Mouse (Mus musculus) lung, embryonic 15.5 days (tissue): ENCODE measurements around the gene Fbln1. TPM values are rescaled to one million over a fixed set of nuclear protein-coding genes. Genes with fewer than 3 reads are reported as not detected.

Experiments
- ATAC-seq: fragments of 200-750 bp; cut with Nextera tagmentation; 2 replicates; pipeline ENCODE4 v1.8.0; 2017; ENCODE audit warnings: moderate number of reproducible peaks, borderline replicate concordance; ENCODE audit not compliant: low FRiP score, low TSS enrichment; ENCODE audit errors: extremely low read depth
- H3K27ac ChIP-seq: fragments of 300-500 bp; sonication (generic); 2 replicates; pipeline ENCODE4 v1.5.1; 2015; ENCODE audit warnings: moderate library complexity, mild to moderate bottlenecking, inconsistent platforms
- H3K27me3 ChIP-seq: fragments of 300-500 bp; sonication (generic); 2 replicates; pipeline ENCODE4 v1.6.1; 2015; ENCODE audit warnings: inconsistent platforms
- H3K36me3 ChIP-seq: fragments of 300-500 bp; sonication (generic); 2 replicates; pipeline ENCODE4 v1.6.1; 2015; ENCODE audit warnings: inconsistent platforms
- H3K4me1 ChIP-seq: fragments of 300-500 bp; sonication (generic); 2 replicates; pipeline ENCODE4 v1.6.1; 2015; ENCODE audit warnings: inconsistent platforms
- H3K4me2 ChIP-seq: fragments of 300-500 bp; sonication (generic); 2 replicates; pipeline ENCODE4 v1.6.1; 2015; ENCODE audit warnings: inconsistent platforms, mild to moderate bottlenecking, moderate library complexity
- H3K4me3 ChIP-seq: fragments of 300-500 bp; sonication (generic); 2 replicates; pipeline ENCODE4 v1.5.1; 2015; ENCODE audit warnings: mild to moderate bottlenecking, inconsistent platforms
- H3K9ac ChIP-seq: fragments of 300-500 bp; sonication (generic); 2 replicates; pipeline ENCODE4 v1.6.1; 2015; ENCODE audit warnings: inconsistent platforms
- H3K9me3 ChIP-seq: fragments of 300-500 bp; sonication (generic); 2 replicates; pipeline ENCODE4 v1.6.1; 2016; ENCODE audit warnings: inconsistent platforms
- WGBS: fragments of 180-500 bp; shearing (Covaris S2); methylation state at CpG from one replicate; pipeline ENCODE4 v1.1.7; 2015; 5-methylcytosine and 5-hydroxymethylcytosine counted together
- polyA plus RNA-seq: library from polyadenylated mRNA; unstranded; fragments of >200 nt; fragmentation: Nextera tagmentation; extraction: Ambion mirVana; gene quantifications from 2 replicates; pipeline ENCODE4 v1.2.1, GENCODE M21; 2015

The Fbln1 gene
- polyA plus RNA-seq, 1 experiment from 2014 or later = 248 TPM

DNA sequence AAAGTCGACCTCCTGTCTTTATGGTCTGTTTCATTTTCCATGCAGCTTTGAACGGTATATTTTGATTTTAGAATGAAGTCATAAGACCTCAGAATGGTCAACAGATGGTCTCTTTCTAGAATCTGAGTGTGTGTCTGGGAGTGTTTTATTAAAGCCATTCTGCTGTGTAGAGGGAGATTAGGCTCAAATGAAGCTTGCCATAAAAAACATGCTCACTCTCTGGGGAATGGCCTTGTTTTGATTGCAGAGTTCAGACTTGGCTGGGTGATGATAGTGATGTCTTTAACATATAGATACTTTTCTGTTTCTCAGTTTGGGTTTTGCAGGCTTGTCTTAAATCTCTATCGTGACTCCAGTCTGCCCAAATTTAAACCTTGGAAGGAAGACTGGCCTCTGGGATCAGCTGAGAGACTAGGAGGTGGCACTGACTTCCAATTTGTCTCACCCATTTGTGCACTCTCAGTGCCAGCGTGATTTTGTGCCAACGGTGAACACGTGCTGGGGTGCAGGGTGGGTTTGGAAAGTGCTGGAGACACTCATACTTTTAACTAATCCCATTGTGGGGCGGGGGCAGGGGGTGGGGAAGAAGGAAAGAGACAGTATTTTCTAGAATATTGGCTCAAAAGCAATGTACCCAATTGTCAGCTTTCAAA, 26.1 kb upstream of the Fbln1 start:
- no peaks in the 10 kb centered on the region for H3K9me3 ChIP-seq
- H3K9ac ChIP-seq = no peak overlapping the region
- H3K4me1 ChIP-seq = peaks cover 29% of the 10 kb centered on the region
- WGBS = 65% methylated on average over 7 of the region's 7 CpGs
- no peaks in the 10 kb centered on the region for H3K27me3 ChIP-seq
- no peak overlapping the region for H3K4me2 ChIP-seq
- H3K36me3 ChIP-seq = no peaks in the 10 kb centered on the region
- no peak for ATAC-seq
- peak overlapping the region; percentile 35 for H3K27ac ChIP-seq
- no peak overlapping the region for H3K4me3 ChIP-seq

GRCm38 (mm10) chr15:85180368-85180767, 25.4 kb upstream of the Fbln1 start:
- no peaks in the 10 kb centered on the region for H3K9me3 ChIP-seq
- H3K9ac ChIP-seq = no peak overlapping the region
- no peaks in the 10 kb centered on the region for H3K27me3 ChIP-seq
- no peak for ATAC-seq
- H3K4me2 ChIP-seq = no peak overlapping the region
- peaks cover 29% of the 10 kb centered on the region for H3K4me1 ChIP-seq
- H3K36me3 ChIP-seq = no peaks in the 10 kb centered on the region
- H3K4me3 ChIP-seq = no peak overlapping the region
- H3K27ac ChIP-seq = peak overlapping the region; percentile 35

- Histone ChIP-seq H3K9ac (no peak overlapping the region), H3K27me3 (no peaks in the 10 kb centered on the region), H3K9me3 (no peaks in the 10 kb centered on the region), H3K4me3 (no peak overlapping the region), H3K27ac (no peak overlapping the region), H3K4me2 (no peak overlapping the region), H3K4me1 (peaks cover 25% of the 10 kb centered on the region), H3K36me3 (no peaks in the 10 kb centered on the region)
- 84% methylated on average over 4 of the region's 4 CpGs for WGBS
- ATAC-seq = no peak
These were observed 23.7 kb upstream of the Fbln1 start for GRCm38 (mm10) chr15:85182063-85182462.

- no peak for ATAC-seq
- Histone ChIP-seq H3K27ac (no peak overlapping the region), H3K4me1 (no peaks in the 10 kb centered on the region), H3K36me3 (no peaks in the 10 kb centered on the region), H3K9ac (no peak overlapping the region), H3K4me2 (no peak overlapping the region), H3K27me3 (no peaks in the 10 kb centered on the region), H3K4me3 (no peak overlapping the region), H3K9me3 (no peaks in the 10 kb centered on the region)
- WGBS = 51% methylated on average over 7 of the region's 7 CpGs
These were observed 18.8 kb upstream of the Fbln1 start for GRCm38 (mm10) chr15:85186916-85187315.

DNA sequence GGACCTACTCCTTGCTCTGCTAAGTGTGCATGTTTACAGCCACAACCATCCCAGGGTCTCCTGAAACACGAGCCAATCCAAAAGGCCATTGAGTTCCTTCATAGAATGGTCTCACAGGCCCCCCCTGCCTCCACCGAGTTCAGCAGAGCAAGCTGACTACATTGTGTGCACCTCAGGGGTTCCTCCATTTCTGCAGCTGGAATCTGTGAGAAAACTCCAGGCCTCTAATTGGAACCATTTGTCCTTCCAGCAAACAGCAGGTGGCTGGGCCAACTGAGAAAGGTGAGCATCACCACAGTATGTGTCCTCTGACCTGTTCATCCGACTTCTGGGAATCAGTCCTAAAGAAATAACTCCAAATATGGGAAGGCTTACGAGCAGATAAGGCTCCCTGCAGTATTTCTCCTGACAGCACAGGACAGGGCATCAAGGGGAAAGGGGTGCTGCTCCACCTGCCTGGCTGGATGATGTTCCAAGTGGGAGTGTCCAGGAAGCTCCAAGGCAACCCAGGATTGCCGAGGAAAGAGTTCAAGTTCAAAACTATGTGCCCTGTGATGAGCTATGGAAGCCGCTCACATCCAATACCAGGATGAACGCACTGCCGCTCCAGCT, 17.5 kb upstream of the Fbln1 start:
- no peak overlapping the region for H3K4me2 ChIP-seq
- no peaks in the 10 kb centered on the region for H3K9me3 ChIP-seq
- no peak for ATAC-seq
- H3K4me3 ChIP-seq = no peak overlapping the region
- no peaks in the 10 kb centered on the region for H3K4me1 ChIP-seq
- H3K27me3 ChIP-seq = no peaks in the 10 kb centered on the region
- H3K27ac ChIP-seq = no peak overlapping the region
- H3K36me3 ChIP-seq = no peaks in the 10 kb centered on the region
- no peak overlapping the region for H3K9ac ChIP-seq
- WGBS = 49% methylated on average over 8 of the region's 8 CpGs

DNA sequence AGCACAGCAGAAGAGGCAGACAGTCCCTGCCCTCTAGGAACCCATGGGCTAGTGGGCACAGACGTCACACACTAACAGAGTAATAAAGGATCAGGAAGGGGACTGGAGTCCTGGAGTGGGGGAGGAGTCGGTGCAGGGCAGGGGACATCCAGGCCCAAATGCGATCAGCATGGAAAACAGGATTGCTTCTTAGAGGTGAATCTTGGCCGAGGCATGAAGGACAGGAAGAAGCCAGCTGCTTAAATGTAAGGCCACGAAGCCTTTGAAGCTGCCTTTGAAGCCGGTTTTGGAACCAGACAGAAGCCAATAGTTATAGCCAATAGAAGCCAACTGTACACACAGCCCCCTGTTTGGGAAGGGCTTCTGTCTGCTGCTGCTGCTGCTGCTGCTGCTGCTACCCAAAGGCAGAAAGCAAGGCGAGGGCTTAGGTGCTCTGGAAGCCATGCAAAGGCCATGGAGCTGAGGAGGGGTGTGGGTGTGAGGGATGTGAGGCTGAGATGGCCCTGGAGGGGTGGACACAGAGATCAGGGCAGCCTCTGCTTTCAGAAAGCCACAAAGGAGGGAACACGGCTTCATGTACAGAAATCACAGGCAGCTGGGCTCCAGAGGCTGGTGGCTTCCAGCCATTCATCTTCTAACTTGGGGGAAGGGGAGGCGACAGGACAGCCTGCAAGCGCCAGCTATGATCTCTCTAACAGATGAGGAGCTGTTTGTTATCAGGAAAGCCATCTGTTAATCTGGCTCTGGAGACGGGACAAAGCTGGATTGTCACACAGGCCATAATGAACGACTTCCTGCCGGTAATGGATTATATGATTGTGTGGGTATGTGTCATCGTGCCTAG, 5.1 kb upstream of the Fbln1 start:
- peak overlapping the region; percentile 92 for H3K27ac ChIP-seq
- 19% methylated on average over 14 of the region's 14 CpGs for WGBS
- no peak overlapping the region for H3K9ac ChIP-seq
- no peaks in the 10 kb centered on the region for H3K27me3 ChIP-seq
- no peaks in the 10 kb centered on the region for H3K36me3 ChIP-seq
- peaks cover 40% of the 10 kb centered on the region for H3K4me1 ChIP-seq
- no peaks in the 10 kb centered on the region for H3K9me3 ChIP-seq
- H3K4me3 ChIP-seq = no peak overlapping the region
- H3K4me2 ChIP-seq = peak overlapping the region; percentile 11; the same call in 1 of the 2 replicates
- peak; percentile 84 for ATAC-seq

DNA sequence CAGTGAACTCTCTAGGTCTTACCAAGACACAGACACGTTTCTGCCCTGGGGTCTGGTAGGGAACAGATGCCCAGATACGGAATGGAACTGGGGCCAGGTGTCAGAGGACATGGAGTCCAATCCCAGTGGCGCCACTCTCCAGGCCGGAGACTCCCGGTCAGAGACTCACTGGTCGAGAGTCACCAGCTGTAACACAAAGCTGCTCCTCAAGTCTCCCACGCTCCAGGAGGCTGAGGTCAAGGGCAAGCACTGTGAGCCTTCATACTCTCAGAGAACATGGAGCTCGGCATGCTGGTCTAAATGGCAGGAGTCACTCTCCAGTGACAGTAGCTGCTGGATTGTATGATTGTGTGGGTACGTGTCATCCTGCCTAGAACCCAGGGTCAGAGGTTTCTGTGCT, 3.5 kb upstream of the Fbln1 start:
- Histone ChIP-seq H3K27ac (no peak overlapping the region), H3K36me3 (no peaks in the 10 kb centered on the region), H3K27me3 (no peaks in the 10 kb centered on the region), H3K4me1 (peaks cover 50% of the 10 kb centered on the region), H3K4me3 (no peak overlapping the region), H3K9me3 (no peaks in the 10 kb centered on the region), H3K4me2 (no peak overlapping the region), H3K9ac (no peak overlapping the region)
- WGBS = 49% methylated on average over 9 of the region's 9 CpGs
- ATAC-seq = no peak

- Histone ChIP-seq H3K4me2 (no peak overlapping the region), H3K4me1 (peaks cover 56% of the 10 kb centered on the region), H3K36me3 (no peaks in the 10 kb centered on the region), H3K4me3 (no peak overlapping the region), H3K9me3 (no peaks in the 10 kb centered on the region), H3K9ac (no peak overlapping the region), H3K27ac (no peak overlapping the region), H3K27me3 (no peaks in the 10 kb centered on the region)
- no peak for ATAC-seq
- 42% methylated on average over 5 of the region's 5 CpGs for WGBS
These were observed 3.0 kb upstream of the Fbln1 start for GRCm38 (mm10) chr15:85202787-85203186.

GRCm38 (mm10) chr15:85204383-85204782, 1.4 kb upstream of the Fbln1 start:
- ATAC-seq = no peak
- H3K27me3 ChIP-seq = no peaks in the 10 kb centered on the region
- H3K4me2 ChIP-seq = no peak overlapping the region
- no peak overlapping the region for H3K27ac ChIP-seq
- H3K4me1 ChIP-seq = peaks cover 68% of the 10 kb centered on the region
- no peaks in the 10 kb centered on the region for H3K9me3 ChIP-seq
- no peak overlapping the region for H3K9ac ChIP-seq
- peaks cover 5% of the 10 kb centered on the region; the same call in 1 of the 2 replicates for H3K36me3 ChIP-seq
- 62% methylated on average over 8 of the region's 8 CpGs for WGBS
- no peak overlapping the region for H3K4me3 ChIP-seq

DNA sequence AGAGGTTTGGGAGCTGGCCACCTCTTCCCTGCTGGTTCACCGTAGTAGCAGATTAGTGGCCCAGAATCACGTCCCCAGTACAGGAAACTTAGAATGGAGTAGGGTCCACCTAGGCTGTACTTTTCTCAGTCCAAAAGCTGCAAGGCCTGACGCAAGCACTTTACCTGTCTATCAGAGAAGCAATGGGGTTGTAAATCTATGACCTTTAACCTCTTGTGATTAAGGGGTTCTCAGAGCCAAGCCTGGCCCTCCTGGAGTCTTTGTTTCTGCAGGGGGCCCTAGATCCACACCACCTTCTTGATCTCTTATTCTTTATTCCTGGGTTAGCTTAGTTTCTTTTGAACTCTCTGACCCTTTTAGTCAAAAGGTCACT, 940 bp downstream of the Fbln1 start:
- 10% methylated on average over 3 of the region's 3 CpGs for WGBS
- Histone ChIP-seq H3K4me2 (peak overlapping the region; percentile 86), H3K4me1 (peaks cover 56% of the 10 kb centered on the region), H3K4me3 (peak overlapping the region; percentile 63), H3K36me3 (peaks cover 11% of the 10 kb centered on the region; the same call in 1 of the 2 replicates), H3K27me3 (no peaks in the 10 kb centered on the region), H3K27ac (peak overlapping the region; percentile 93), H3K9me3 (no peaks in the 10 kb centered on the region), H3K9ac (peak overlapping the region; percentile 75)
- ATAC-seq = no peak

GRCm38 (mm10) chr15:85207081-85207480, 1.3 kb downstream of the Fbln1 start:
- H3K36me3 ChIP-seq = peaks cover 11% of the 10 kb centered on the region; the same call in 1 of the 2 replicates
- no peaks in the 10 kb centered on the region for H3K27me3 ChIP-seq
- peak overlapping the region; percentile 63 for H3K4me3 ChIP-seq
- ATAC-seq = no peak
- H3K4me2 ChIP-seq = peak overlapping the region; percentile 86
- H3K9ac ChIP-seq = peak overlapping the region; percentile 75
- no peaks in the 10 kb centered on the region for H3K9me3 ChIP-seq
- WGBS = 6% methylated on average over 3 of the region's 3 CpGs
- H3K4me1 ChIP-seq = peaks cover 53% of the 10 kb centered on the region
- peak overlapping the region; percentile 93 for H3K27ac ChIP-seq

DNA sequence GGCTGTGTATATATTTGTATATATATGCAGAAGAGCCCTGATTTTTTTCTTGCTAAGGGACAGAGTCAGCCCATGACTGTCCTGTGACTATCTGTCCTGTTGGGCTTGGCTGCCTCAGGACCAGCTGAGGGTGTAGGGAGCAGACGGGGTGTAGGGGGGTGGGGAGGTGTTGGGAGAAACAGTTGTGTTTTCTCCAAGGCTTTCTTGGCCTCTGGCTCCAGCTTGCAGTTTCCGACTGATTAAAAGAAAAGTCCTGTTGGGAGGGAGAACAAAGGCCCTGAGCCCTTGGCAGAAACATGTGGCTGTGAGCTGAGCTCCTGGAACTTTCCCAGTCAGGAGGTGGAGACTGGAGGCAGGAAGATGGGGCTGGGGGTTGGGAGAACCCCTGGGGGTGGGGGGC, 2.0 kb downstream of the Fbln1 start:
- H3K27me3 ChIP-seq = no peaks in the 10 kb centered on the region
- WGBS = 2% methylated on average over 2 of the region's 2 CpGs
- H3K36me3 ChIP-seq = peaks cover 14% of the 10 kb centered on the region; the same call in 1 of the 2 replicates
- H3K9ac ChIP-seq = peak overlapping the region; percentile 75; the same call in 1 of the 2 replicates
- H3K9me3 ChIP-seq = no peaks in the 10 kb centered on the region
- peaks cover 47% of the 10 kb centered on the region for H3K4me1 ChIP-seq
- peak overlapping the region; percentile 63 for H3K4me3 ChIP-seq
- H3K27ac ChIP-seq = peak overlapping the region; percentile 93
- peak; percentile 86 for ATAC-seq
- peak overlapping the region; percentile 86 for H3K4me2 ChIP-seq
